Mouse (Mus musculus) left cerebral cortex, postnatal 36 days (tissue): Measurements from ENCODE around the gene BC061212. TPM values are rescaled to one million over a fixed set of nuclear protein-coding genes. Genes with fewer than 3 reads are reported as not detected.
"Not testable (repeated sequence)": the region's sequence is repeated elsewhere in the genome, so short reads cannot be mapped to it uniquely, and the experiment has no call there.

Source experiments
- DNase-seq, 2 experiments: peaks; one replicate each; pipeline ENCODE4 v3.0.0; 2021 to 2022; ENCODE audit warnings: low spot score in 2 of 2, mixed read lengths in 1 of 2
- intact Hi-C: fragments of 180-260 bp; cut with DNase I; formaldehyde crosslinking; loops from one replicate; pipeline ENCODE4 v1.15.1; 2025
- total RNA-seq, 2 experiments: library from RNA; stranded (reverse); gene quantifications; 2 replicates each; pipeline ENCODE4 v1.2.3; 2021

The BC061212 gene
- not detected for total RNA-seq

DNA sequence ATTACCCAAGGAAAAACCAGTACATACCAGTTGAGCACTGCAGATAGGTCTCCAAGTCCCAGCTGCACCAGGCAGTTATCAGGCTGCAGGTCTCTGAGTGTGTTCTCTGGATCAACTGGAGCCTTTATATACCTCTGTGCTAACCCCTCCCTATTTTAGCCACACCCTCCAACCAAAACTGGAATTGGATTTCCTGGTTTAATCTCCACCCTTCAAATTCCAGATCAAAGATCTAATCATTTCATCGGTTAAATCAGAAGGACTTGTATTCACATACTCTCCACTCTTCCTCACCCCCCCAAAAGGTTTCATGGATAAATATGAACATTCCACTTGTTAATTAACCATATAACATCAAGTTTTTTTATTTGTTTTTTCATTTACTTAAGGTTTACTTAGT lies at the start of gene BC061212:
Gene BC061212 (minus strand): TSS at position 101 of the 400 bp plus-strand sequence.
- intact Hi-C loops: not testable (repeated sequence)

DNA sequence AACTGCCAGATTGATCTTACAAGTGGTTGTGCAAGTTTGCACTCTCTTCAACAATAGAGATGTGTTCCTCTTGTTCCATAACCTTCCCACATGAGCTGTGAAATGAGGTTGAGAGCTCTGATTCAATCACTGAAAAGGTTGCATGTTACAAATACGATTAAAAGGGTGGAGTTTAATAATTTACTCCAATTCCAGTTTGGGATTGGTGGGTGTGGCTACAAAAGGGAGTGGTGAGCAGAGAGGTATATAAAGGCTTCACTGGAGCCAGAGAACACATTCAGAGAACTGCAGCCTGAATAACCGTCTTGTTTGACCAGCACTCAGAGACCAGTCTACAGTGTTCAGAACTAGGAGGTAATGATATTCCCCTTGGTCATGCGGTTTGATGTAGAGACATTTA lies 5.7 kb upstream of the BC061212 start, which contains the start of gene Gm6351:
Gene Gm6351 (plus strand): TSS at position 301 of the 400 bp plus-strand sequence.
- intact Hi-C loops, DNase-seq: not testable (repeated sequence)

More for the DNA sequence above, at the start of gene BC061212:
- not testable (repeated sequence) for DNase-seq

Other genes with a start within 250 kb of the BC061212 start
- gene Gm7792, start 226.8 kb downstream of the BC061212 start, total RNA-seq: not detected
- not detected for gene Gm16429, start 141.5 kb downstream of the BC061212 start, total RNA-seq
- gene Gm6351, start 5.8 kb upstream of the BC061212 start, total RNA-seq: not detected
- not detected for gene Gm3106, start 147.5 kb upstream of the BC061212 start, total RNA-seq
- gene A430089I19Rik, start 236.3 kb upstream of the BC061212 start, total RNA-seq: not detected
- gene Gm6502, start 243.9 kb upstream of the BC061212 start, total RNA-seq: not detected